Mouse (Mus musculus) MEL (cell line): ENCODE data around the gene Rassf1. TPM values are rescaled to one million over a fixed set of nuclear protein-coding genes. Genes with fewer than 3 reads are reported as not detected.

Source experiments
- DNase-seq: peaks from one replicate; pipeline ENCODE4 v3.0.0; 2011; ENCODE audit warnings: low read depth, low spot score
- H3K27ac ChIP-seq: 2 replicates; pipeline ENCODE4 v1.5.1; 2012; ENCODE audit warnings: low read depth, mild to moderate bottlenecking, control low read depth, low read length, moderate library complexity; ENCODE audit not compliant: control insufficient read depth
- H3K27me3 ChIP-seq, 2 experiments: fragments of 150-350 bp in 1 of 2; sonication (generic) in 1 of 2; 2 replicates each; pipeline ENCODE4 v1.6.1; 2012; ENCODE audit warnings: low read length in 2 of 2, mild to moderate bottlenecking in 2 of 2, improper control_type of control experiment in 1 of 2, moderate library complexity in 1 of 2; ENCODE audit not compliant: insufficient read depth in 2 of 2, control insufficient read depth in 1 of 2
- H3K36me3 ChIP-seq, 2 experiments: 2 replicates each; pipeline ENCODE4 v1.6.1; 2012 to 2014; ENCODE audit warnings: low read length in 2 of 2, improper control_type of control experiment in 1 of 2, inconsistent platforms in 1 of 2, mild to moderate bottlenecking in 1 of 2; ENCODE audit not compliant: insufficient read depth in 2 of 2, control insufficient read depth in 1 of 2
- H3K4me1 ChIP-seq, 2 experiments: fragments of 150-350 bp in 1 of 2; sonication (generic) in 1 of 2; 2 replicates each; pipeline ENCODE4 v1.6.1; 2012; ENCODE audit warnings: low read length in 2 of 2, improper control_type of control experiment in 1 of 2, mild to moderate bottlenecking in 1 of 2; ENCODE audit not compliant: insufficient read depth in 2 of 2, control insufficient read depth in 1 of 2
- H3K4me3 ChIP-seq, 2 experiments: fragments of 150-350 bp in 1 of 2; sonication (generic) in 1 of 2; 2 replicates each; pipeline ENCODE4 v1.5.1; 2012; ENCODE audit warnings: low read depth in 2 of 2, low read length in 2 of 2, mild to moderate bottlenecking in 2 of 2, moderate library complexity in 2 of 2, control low read depth in 1 of 2, improper control_type of control experiment in 1 of 2; ENCODE audit not compliant: control insufficient read depth in 1 of 2, insufficient read depth in 1 of 2
- H3K79me2 ChIP-seq: 2 replicates; pipeline ENCODE4 v1.6.1; 2012; ENCODE audit warnings: mild to moderate bottlenecking, low read length, moderate library complexity; ENCODE audit not compliant: control insufficient read depth, poor library complexity, insufficient read depth
- H3K9ac ChIP-seq: 2 replicates; pipeline ENCODE4 v1.6.1; 2012; ENCODE audit warnings: low read depth, mild to moderate bottlenecking, control low read depth, low read length, moderate library complexity; ENCODE audit not compliant: control insufficient read depth, poor library complexity, severe bottlenecking
- H3K9me3 ChIP-seq: fragments of 150-350 bp; sonication (generic); replicated peaks from 2 replicates; pipeline ENCODE4 v1.6.1; 2012; ENCODE audit warnings: mild to moderate bottlenecking, low read length, improper control_type of control experiment, moderate library complexity; ENCODE audit not compliant: insufficient read depth
- E2F4 ChIP-seq: IDR thresholded peaks from 2 replicates; pipeline ENCODE4 v1.6.1; 2011; ENCODE audit warnings: low read depth, low read length, improper control_type of control experiment, borderline replicate concordance
- GABPA ChIP-seq: IDR thresholded peaks from 2 replicates; pipeline ENCODE4 v1.6.1; 2012; ENCODE audit warnings: low read depth, mild to moderate bottlenecking, inconsistent platforms, low read length, improper control_type of control experiment, moderate library complexity
- HCFC1 ChIP-seq: IDR thresholded peaks from 2 replicates; pipeline ENCODE4 v1.6.1; 2012; ENCODE audit warnings: low read depth, mild to moderate bottlenecking, inconsistent platforms, low read length, improper control_type of control experiment, moderate library complexity
- MAFK ChIP-seq: IDR thresholded peaks from 2 replicates; pipeline ENCODE4 v1.6.1; 2011; ENCODE audit warnings: low read depth, mild to moderate bottlenecking, low read length, improper control_type of control experiment, borderline replicate concordance
- POLR2A ChIP-seq, 2 experiments: IDR thresholded peaks; 2 replicates each; pipeline ENCODE4 v1.6.1; 2011 to 2012; ENCODE audit warnings: low read length in 2 of 2, mild to moderate bottlenecking in 2 of 2, control low read depth in 1 of 2, improper control_type of control experiment in 1 of 2, low read depth in 1 of 2, moderate library complexity in 1 of 2; ENCODE audit not compliant: control insufficient read depth in 1 of 2, insufficient read depth in 1 of 2, poor library complexity in 1 of 2
- POLR2AphosphoS2 ChIP-seq: IDR thresholded peaks from 2 replicates; pipeline ENCODE4 v1.6.1; 2011; ENCODE audit warnings: low read length, improper control_type of control experiment
- POLR2AphosphoS5 ChIP-seq: IDR thresholded peaks from 2 replicates; pipeline ENCODE4 v1.6.1; 2012; ENCODE audit warnings: low read depth, borderline replicate concordance, mild to moderate bottlenecking, inconsistent platforms, low read length, moderate library complexity, mixed read lengths
- RCOR1 ChIP-seq: IDR thresholded peaks from 2 replicates; pipeline ENCODE4 v1.6.1; 2012; ENCODE audit warnings: low read depth, mild to moderate bottlenecking, inconsistent platforms, low read length, improper control_type of control experiment
- TAL1 ChIP-seq: IDR thresholded peaks from 2 replicates; pipeline ENCODE4 v1.6.1; 2012; ENCODE audit warnings: mild to moderate bottlenecking, inconsistent platforms, low read length, moderate library complexity, mixed read lengths
- UBTF ChIP-seq: IDR thresholded peaks from 2 replicates; pipeline ENCODE4 v1.6.1; 2012; ENCODE audit warnings: low read depth, mild to moderate bottlenecking, inconsistent platforms, low read length, improper control_type of control experiment, moderate library complexity, borderline replicate concordance; ENCODE audit not compliant: insufficient read depth
- ZKSCAN1 ChIP-seq: IDR thresholded peaks from 2 replicates; pipeline ENCODE4 v1.6.1; 2012; ENCODE audit warnings: low read depth, mild to moderate bottlenecking, inconsistent platforms, low read length, improper control_type of control experiment, moderate library complexity
- ZNF384 ChIP-seq: IDR thresholded peaks from 2 replicates; pipeline ENCODE4 v1.6.1; 2012; ENCODE audit warnings: low read depth, mild to moderate bottlenecking, inconsistent platforms, low read length, improper control_type of control experiment
- polyA plus RNA-seq, 2 experiments: library from polyadenylated mRNA; stranded (reverse) in 1 of 2; unstranded in 1 of 2; fragments of >175 nt in 1 of 2; fragments of >200 nt in 1 of 2; gene quantifications; 2 replicates each; pipeline versions ENCODE4 v1.2.1 to v1.2.4; 2012; ENCODE audit warnings: low replicate concordance in 2 of 2, low read depth in 1 of 2; ENCODE audit not compliant: insufficient read length in 2 of 2, insufficient read depth in 1 of 2, missing spikeins in 1 of 2
- total RNA-seq: library from RNA; depleted of rRNA; stranded (reverse); fragments of 300-350 nt; gene quantifications from 2 replicates; pipeline ENCODE4 v1.2.3, GENCODE M21; 2012

The Rassf1 gene
- total and polyA plus RNA-seq, 3 experiments: 48.0 to 56.9 TPM; not detected in 1

DNA sequence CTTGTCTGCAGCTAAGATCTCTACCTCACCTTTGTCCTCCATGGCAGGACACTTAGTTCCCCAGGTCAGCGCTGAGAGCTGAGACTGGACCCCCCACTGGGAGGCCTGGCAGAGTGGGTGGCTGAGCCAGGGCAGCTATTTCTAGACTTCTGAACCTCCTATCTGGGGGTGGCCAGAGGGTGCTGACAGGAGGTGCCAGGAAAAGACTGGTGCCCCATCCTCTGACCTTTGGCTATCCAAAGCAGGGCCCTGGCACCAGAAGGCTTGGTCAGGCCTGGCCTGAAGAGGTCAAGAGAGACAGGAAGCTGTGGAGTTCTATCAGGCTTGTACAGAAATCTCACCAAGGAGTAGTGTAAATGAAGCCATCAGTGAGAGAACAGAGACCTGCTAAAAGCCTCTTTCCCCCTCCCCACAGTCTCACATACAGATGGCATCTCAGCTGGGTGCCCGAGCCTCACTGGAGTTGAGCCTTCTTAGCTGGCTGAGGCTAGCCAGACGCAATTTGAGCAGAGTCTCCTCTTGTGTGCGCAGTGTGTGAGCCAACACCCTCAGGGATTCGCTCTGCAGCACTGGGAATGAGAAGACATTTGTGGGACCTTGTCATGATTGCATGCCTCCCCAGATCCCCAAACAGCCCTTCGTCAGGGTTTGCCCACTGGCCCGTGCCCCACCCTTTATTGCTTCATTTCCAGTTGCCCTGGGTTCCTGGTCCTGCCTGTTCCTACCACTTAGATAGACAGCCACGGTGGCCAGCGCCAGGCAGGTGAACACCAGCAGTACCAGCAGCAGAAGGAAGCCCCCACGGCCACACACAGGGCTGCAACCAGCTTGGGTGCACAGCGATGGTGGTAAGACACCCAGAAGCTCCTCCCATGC lies 42.0 kb downstream of the Rassf1 start:
- Histone ChIP-seq H3K9me3 (no peaks in the 10 kb centered on the region), H3K36me3 (peaks cover 5 to 17% of the 10 kb centered on the region in 2 experiments; a peak in 3 of 4 replicates), H3K4me1 (peaks cover 10 to 19% of the 10 kb centered on the region in 2 experiments; a peak in 3 of 4 replicates), H3K27me3 (no peaks in the 10 kb centered on the region), H3K9ac (no peak overlapping the region), H3K27ac (no peak overlapping the region), H3K4me3 (no peak overlapping the region), H3K79me2 (peaks cover 26% of the 10 kb centered on the region)
- no peak for TF ChIP-seq POLR2AphosphoS2
- no peak for TF ChIP-seq MAFK
- TF ChIP-seq TAL1: no peak
- TF ChIP-seq RCOR1: no peak
- no peak for TF ChIP-seq POLR2AphosphoS5
- TF ChIP-seq ZNF384: no peak
- no peak for TF ChIP-seq ZKSCAN1
- no peak for TF ChIP-seq HCFC1
- TF ChIP-seq GABPA: no peak
- DNase-seq: no peak

DNA sequence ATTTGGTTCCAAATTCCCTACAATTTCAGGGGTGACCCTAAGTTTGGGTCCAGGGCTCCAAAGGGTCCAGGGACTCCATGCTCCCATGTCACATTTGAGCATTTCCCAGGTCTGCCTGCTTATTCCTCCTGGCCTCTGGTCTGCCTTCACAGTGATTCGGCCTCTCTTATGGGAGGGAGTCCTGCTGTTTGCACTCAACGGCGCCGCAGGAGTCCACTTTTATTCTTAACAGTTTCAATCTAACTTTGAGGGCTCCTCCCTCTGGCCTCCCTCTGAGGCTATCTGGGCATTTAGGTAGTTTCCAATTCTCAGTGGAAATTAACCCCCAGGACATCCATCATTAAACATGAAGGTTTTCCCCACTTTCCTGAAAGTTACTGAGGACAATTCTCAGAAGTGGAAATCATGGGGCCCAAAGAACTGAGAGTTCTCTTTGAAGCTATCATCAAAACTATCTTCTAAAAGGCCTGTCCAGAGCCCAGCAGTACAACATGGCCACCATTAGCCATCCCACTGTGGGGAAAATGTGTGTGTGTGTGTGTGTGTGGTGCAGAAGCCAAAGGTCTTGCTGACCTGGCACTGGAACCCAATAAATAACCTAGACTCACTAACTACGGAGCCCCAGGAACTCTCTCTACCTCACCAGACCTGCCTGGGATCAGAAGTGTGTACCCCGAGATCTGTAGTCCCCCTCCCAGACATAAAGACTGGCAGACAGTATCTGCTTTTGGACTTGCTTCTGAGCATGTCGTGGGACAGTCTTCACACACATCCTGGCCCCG lies 43.1 kb downstream of the Rassf1 start:
- Histone ChIP-seq H3K4me3 (no peak overlapping the region), H3K36me3 (peaks cover 5 to 12% of the 10 kb centered on the region in 2 experiments; a peak in 3 of 4 replicates), H3K9me3 (no peaks in the 10 kb centered on the region), H3K27me3 (no peaks in the 10 kb centered on the region), H3K9ac (no peak overlapping the region), H3K27ac (no peak overlapping the region), H3K79me2 (peaks cover 16% of the 10 kb centered on the region), H3K4me1 (peaks cover 7 to 15% of the 10 kb centered on the region in 2 experiments; a peak in 3 of 4 replicates)
- DNase-seq: no peak
- peak in 1 of 2 experiments; percentile 32; a peak in 1 of 4 replicates for TF ChIP-seq POLR2A (IDR thresholded peaks at IDR 0.05; ENCODE audit: control insufficient read depth in 1 of 2, insufficient read depth in 1 of 2, low read depth in 1 of 2, low read length in 2 of 2, poor library complexity in 1 of 2)
- no peak for TF ChIP-seq E2F4
- no peak for TF ChIP-seq UBTF
